Comparison of ENCODE assay signal across 8 mouse cellular contexts in the genomic region with DNA sequence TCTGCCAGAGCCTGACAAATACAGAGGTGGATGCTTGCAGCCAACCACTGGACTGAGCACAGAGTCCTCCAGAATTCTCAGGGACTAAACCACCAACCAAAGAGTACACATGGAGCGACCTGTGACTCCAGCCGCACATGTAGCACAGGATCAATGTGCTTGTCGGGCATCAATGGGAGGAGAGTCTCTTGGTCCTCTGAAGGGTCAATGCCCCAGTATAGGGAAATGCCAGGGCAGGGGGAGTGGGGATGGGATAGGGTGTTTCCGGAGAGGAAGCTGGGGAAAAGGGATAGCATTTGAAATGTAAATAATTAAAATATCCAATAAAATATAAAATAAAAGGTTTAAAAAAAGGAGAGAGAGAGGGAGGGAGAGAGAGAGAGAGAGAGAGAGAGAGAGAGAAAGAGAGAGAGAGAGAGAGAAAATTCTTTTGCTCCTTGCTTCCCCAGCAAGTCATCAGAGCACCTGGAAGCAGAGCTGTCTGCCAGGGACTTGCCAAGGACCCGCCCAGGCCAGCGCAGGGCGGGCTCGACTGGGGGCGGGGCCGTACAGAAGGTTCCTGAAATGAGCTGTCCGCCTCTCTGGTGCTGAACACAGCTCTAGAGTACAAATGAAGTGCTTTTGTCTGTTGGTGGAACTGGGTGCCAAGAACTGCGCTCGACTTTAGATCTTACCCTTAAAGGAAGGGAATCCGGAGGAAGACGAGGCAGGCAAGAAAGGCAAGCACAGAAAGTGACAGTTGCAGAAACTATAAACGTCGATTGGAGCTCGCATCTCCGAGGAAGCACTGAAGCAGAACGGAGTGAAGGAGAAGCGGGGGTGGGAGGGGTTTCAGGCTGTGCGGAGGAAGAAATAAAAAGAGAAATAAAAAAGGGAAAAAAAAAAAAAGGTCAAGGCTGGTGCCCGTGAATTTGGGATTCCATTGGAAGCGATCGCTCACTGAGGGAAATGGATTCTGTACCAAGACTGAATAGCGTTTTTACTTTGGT. TPM values are rescaled to one million over a fixed set of nuclear protein-coding genes. Genes with fewer than 3 reads are reported as not detected.
DNase-seq lines count a peak whose midpoint lies in the region; ATAC-seq and TF ChIP-seq lines count a peak whose summit lies in the region.

A gene (plus strand): TSS at position 949 of the 989 bp plus-strand sequence.

- peak within 1 kb of the TSS; percentile 41 for H3K4me3 ChIP-seq in forebrain, postnatal 0 days (ENCODE audit: low read depth, low read length)
- no peak within 1 kb of the TSS for H3K4me3 ChIP-seq in kidney, embryonic 15.5 days (replicated peaks)
- no peak within 1 kb of the TSS for H3K4me3 ChIP-seq in limb, embryonic 14.5 days (replicated peaks; ENCODE audit: low read length)

- peak within 1 kb of the TSS; percentile 60 for H3K4me2 ChIP-seq in forebrain, postnatal 0 days (ENCODE audit: low read depth)
- H3K4me2 ChIP-seq in kidney, embryonic 15.5 days: peak within 1 kb of the TSS; percentile 29
- H3K4me2 ChIP-seq in limb, embryonic 14.5 days (replicated peaks; ENCODE audit: low read depth, low read length, severe bottlenecking): no peak within 1 kb of the TSS

- TF ChIP-seq POLR2A in limb, embryonic 14.5 days (IDR thresholded peaks at IDR 0.05; ENCODE audit: borderline replicate concordance, extremely low read depth, insufficient read depth, insufficient read length): no peak

- H3K36me3 ChIP-seq in forebrain, postnatal 0 days (ENCODE audit: insufficient read depth): no peaks in the 10 kb centered on the region
- H3K36me3 ChIP-seq in kidney, embryonic 15.5 days: no peaks in the 10 kb centered on the region
- no peaks in the 10 kb centered on the region for H3K36me3 ChIP-seq in limb, embryonic 14.5 days (ENCODE audit: control insufficient read depth, insufficient read depth, low read length)

- H3K27me3 ChIP-seq in forebrain, postnatal 0 days (ENCODE audit: insufficient read depth, low read length): no peaks in the 10 kb centered on the region
- no peaks in the 10 kb centered on the region for H3K27me3 ChIP-seq in kidney, embryonic 15.5 days
- H3K27me3 ChIP-seq in limb, embryonic 14.5 days (ENCODE audit: control insufficient read depth, insufficient read depth, low read length): no peaks in the 10 kb centered on the region

- no peak within 1 kb of the TSS for H3K27ac ChIP-seq in forebrain, postnatal 0 days (ENCODE audit: low read depth, low read length)
- no peak within 1 kb of the TSS for H3K27ac ChIP-seq in kidney, embryonic 15.5 days
- no peak within 1 kb of the TSS for H3K27ac ChIP-seq in limb, embryonic 14.5 days (replicated peaks; ENCODE audit: low read depth, low read length)

- no peak for TF ChIP-seq CTCF in forebrain, postnatal 0 days (IDR thresholded peaks at IDR 0.05; ENCODE audit: low read depth)

- 16% methylated on average over 26 of the region's 26 CpGs for WGBS in forebrain, postnatal 0 days
- 17% methylated on average over 26 of the region's 26 CpGs for WGBS in kidney, embryonic 15.5 days
- WGBS in limb, embryonic 14.5 days: 18% methylated on average over 26 of the region's 26 CpGs

- peak; percentile 81 for ATAC-seq in forebrain, postnatal 0 days
- peak; percentile 97 for ATAC-seq in kidney, embryonic 15.5 days (replicated peaks; ENCODE audit: low FRiP score)
- no peak for ATAC-seq in limb, embryonic 14.5 days (ENCODE audit: low FRiP score, low read depth)
- no peak for ATAC-seq in erythroblast, adult 5-6 weeks (replicated peaks; ENCODE audit: low FRiP score, poor library complexity, severe bottlenecking)

- no peaks in the 10 kb centered on the region for H3K4me1 ChIP-seq in forebrain, postnatal 0 days (ENCODE audit: insufficient read depth)
- no peaks in the 10 kb centered on the region for H3K4me1 ChIP-seq in kidney, embryonic 15.5 days
- no peaks in the 10 kb centered on the region for H3K4me1 ChIP-seq in limb, embryonic 14.5 days (ENCODE audit: control insufficient read depth, insufficient read depth, low read length)

- no peaks in the 10 kb centered on the region for H3K9me3 ChIP-seq in forebrain, postnatal 0 days (ENCODE audit: low read length)
- no peaks in the 10 kb centered on the region for H3K9me3 ChIP-seq in kidney, embryonic 15.5 days (replicated peaks)
- H3K9me3 ChIP-seq in limb, embryonic 14.5 days (ENCODE audit: control insufficient read depth, low read length): no peaks in the 10 kb centered on the region

- H3K9ac ChIP-seq in forebrain, postnatal 0 days: peak within 1 kb of the TSS; percentile 44
- no peak within 1 kb of the TSS for H3K9ac ChIP-seq in kidney, embryonic 15.5 days
- H3K9ac ChIP-seq in limb, embryonic 14.5 days (ENCODE audit: low read depth, low read length, severe bottlenecking): no peak within 1 kb of the TSS

- DNase-seq in lung, postnatal 10 days: peak; percentile 11
- DNase-seq in lung, postnatal 14 days: no peak
- peak; percentile 1 for DNase-seq in c-Kit-positive CD71-positive TER-119-positive erythroid progenitor cells, embryonic 14.5 days (ENCODE audit: low spot score)
- peak; percentile 51 for DNase-seq in forebrain, postnatal 0 days
- peak; percentile 74 for DNase-seq in limb, embryonic 14.5 days (ENCODE audit: low spot score)
- peak; percentile 72 for DNase-seq in retina, postnatal 1 day

RNA-seq across cellular contexts. Expression of the gene that starts here (rescaled TPM):
- total RNA-seq in forebrain, postnatal 0 days (2014; rRNA removed): 4.8 and 6.4 TPM in 2 replicates
- 1.0 and 1.7 TPM in 2 replicates for polyA plus RNA-seq in forebrain, postnatal 0 days (2015; fragmentation: Nextera tagmentation; extraction: Ambion mirVana)
- polyA plus RNA-seq in kidney, embryonic 15.5 days (2015; fragmentation: Nextera tagmentation; extraction: Ambion mirVana): not detected in 2 replicates
- polyA plus RNA-seq in limb, embryonic 14.5 days (2012; rRNA removed): not detected in 2 replicates
- not detected in 2 replicates for polyA plus RNA-seq in limb, embryonic 14.5 days (2014; fragmentation: Nextera tagmentation; extraction: Ambion mirVana)
- total RNA-seq in erythroblast, adult 5-6 weeks (2015; ENCODE audit: low replicate concordance): not detected in 2 replicates
- total RNA-seq in erythroblast, adult 5-6 weeks (2017; ENCODE audit: low replicate concordance): not detected in 2 replicates

Comparison
In these comparisons a context has a peak if more than half of its experiments do, and no peak if none do; other contexts are left out.
1. Peak in ATAC-seq and H3K4me2 ChIP-seq in kidney, embryonic 15.5 days; RNA of the gene not detected or under 1 TPM.
2. Peak in DNase-seq in limb, embryonic 14.5 days; RNA of the gene not detected or under 1 TPM.